Mouse (Mus musculus): ENCODE results near the gene Aipl1. TPM values are rescaled to one million over a fixed set of nuclear protein-coding genes. Genes with fewer than 3 reads are reported as not detected.
"Not testable (repeated sequence)": the region's sequence is repeated elsewhere in the genome, so short reads cannot be mapped to it uniquely, and the experiment has no call there.

Gene Aipl1
- polyA plus RNA-seq, 1 experiment from 2014 or later, result 1.6 TPM

DNA sequence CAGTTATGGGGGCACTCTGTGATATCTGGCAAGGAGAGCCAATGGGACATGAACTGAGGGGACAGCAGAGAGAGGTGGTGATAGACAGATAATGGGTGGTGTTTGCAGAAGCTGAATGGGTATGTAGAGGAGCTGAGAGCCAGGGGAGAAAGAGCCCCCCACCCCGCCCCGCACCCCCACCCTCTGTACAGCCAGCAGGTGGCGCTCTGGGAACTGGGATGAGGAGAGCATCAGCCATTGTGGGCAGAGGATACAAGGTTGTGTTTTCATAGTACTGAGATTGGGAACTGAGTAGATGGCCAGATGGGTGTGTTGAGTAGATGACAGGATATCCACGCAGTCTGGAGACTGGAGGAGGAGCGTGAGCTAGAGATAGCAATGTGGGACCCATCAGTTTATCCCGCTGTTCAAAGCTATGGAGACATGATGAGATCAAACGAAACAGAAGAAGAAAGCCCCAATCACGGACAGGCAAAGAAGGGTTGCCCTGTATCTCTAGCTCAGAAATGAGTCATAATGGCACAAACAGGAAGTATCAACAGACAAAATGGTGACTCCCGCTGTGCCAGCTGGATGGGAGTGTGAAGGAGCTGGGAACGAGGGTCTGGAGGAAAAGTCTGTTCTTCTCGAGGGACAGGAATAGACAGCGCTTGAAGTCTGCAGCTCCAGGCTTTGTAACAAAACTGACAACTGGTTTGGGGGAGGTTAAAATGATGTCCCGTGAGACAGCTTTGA, 20.6 kb downstream of the Aipl1 start:
- no peak for DNase-seq (ENCODE audit: low spot score)

DNA sequence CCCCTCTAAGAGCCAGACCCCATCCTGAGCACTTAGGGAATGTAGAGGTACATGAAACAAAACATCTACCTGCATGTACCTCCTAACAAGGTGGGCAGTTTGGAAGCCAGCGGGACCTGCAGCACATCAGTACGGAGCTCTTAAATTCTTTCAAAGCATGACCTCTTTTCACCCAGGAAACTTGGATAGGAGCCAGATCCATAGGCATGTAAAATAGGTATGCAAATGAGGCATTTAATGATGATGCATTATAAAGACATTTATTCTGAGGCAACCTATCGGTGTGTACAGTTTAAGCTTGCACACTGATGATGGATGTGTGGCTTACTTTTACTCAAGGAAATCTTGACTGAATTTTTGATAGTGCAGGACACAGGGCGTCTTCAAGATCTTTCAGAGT, 22.6 kb downstream of the Aipl1 start:
- DNase-seq (ENCODE audit: low spot score), result no peak

DNA sequence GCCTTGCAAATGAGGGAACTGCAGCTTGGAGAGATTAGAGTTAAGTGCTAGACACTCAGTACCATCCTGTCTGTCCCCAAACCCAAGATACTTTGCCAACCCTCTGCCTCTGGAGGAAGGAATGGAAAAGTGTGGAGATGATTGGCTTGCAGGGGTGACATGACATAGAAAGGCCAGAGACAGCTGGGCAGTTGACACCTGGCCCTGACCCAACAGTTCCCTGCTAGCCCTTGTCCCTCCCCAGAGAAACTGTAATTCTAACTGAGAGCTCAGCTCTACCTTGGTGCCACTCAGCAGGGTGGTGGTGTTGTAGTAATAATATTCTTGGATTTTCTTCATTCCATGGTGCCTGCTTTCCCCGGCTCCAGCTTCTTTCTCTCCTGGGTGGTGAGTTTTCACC, 25.4 kb downstream of the Aipl1 start:
- no peak for DNase-seq (ENCODE audit: low spot score)

DNA sequence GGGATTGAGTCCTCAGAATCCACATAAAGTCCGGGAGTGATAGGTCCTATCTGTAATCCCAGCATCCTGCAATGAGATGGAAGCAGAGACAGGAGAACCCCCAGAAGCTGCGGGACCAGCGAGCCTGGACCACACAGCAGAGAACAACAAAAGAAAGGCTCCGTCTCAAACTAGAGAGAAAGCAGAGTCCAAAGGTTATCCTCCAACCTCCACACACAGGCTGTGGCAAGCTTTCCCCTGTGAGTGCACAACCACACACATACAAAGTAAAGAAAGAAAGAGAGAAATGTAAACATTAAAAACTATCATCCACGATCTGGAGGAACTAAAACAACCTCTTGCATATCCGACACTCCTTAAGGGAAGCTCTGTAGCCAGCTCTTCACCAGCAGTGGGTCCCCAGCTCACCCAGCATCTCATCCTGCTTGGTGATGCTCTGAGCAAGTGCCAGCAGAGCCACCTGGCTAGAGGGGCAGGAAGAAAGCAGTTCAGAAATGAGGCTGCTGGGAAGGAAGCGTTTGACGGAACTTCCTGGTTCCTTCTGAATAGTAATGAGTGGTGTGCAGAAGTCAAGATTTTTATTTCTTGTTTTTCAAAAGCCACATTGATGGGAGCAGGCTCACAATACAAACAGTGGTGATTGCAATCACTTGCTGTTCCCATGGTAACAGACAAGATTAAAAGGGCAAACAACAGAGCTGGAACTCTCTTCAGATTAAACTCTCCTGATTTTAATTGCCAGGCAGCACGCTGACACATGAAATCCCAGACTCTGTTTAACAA, 26.2 kb downstream of the Aipl1 start:
- no peak for DNase-seq (ENCODE audit: low spot score)

DNA sequence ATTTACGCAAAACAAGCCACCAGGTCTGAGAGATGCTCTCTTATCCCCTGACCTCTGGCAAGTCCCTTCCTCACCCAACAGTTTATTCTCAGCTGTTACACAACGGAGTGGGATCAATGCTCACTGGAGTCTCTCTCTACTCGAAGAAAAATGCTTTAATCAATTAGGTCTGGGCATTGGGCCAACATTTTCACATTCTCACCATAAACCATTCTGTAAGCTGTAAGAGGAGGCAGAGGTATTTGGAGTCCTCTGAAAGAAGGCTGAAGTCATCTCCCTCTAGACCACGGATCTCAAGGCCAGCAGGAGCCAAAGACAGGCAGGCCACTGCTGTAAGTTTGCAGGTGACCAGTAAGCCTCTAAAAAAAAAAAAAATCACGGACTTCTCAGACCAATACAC, 26.9 kb downstream of the Aipl1 start:
- no peak for DNase-seq (ENCODE audit: low spot score)

DNA sequence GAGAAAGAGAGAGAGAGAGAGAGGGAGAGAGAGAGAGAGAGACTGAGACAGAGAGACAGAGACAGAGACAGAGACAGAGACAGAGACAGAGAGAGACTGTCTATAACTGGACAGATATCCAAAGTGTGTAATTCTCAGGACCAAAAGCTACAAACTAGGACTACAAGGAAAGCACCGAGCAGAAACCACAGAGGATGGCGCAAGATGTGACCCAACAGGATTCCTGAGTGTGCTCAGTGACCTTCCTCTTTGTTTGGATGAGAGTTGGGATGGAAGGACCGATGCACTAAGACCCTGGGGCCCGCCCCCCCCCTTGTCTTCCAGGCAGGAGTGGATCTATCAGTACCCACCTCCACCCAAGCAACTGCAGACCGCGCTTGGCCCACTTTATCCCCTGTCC, 31.8 kb downstream of the Aipl1 start:
- DNase-seq (ENCODE audit: low spot score), result no peak

DNA sequence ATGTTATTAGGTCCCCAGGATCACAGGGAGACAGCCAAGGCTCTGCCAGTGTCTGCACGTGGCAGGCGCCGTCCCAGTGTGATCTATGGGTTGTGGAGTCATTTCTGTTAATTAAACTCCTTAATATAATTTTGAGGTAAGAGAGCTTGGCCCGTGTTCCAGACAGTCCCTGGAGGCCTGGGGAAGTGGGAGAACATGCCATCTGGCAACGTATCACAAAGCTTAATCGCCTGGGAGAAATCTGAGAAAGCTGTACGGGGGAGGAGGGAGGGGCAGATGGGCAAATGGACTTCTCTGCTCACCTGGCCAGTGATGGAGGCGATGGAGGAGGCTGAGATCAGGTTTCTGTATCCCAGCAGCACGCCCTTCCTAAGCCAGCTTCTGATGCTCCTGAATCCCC, 34.1 kb downstream of the Aipl1 start:
- no peak for DNase-seq (ENCODE audit: low spot score)

DNA sequence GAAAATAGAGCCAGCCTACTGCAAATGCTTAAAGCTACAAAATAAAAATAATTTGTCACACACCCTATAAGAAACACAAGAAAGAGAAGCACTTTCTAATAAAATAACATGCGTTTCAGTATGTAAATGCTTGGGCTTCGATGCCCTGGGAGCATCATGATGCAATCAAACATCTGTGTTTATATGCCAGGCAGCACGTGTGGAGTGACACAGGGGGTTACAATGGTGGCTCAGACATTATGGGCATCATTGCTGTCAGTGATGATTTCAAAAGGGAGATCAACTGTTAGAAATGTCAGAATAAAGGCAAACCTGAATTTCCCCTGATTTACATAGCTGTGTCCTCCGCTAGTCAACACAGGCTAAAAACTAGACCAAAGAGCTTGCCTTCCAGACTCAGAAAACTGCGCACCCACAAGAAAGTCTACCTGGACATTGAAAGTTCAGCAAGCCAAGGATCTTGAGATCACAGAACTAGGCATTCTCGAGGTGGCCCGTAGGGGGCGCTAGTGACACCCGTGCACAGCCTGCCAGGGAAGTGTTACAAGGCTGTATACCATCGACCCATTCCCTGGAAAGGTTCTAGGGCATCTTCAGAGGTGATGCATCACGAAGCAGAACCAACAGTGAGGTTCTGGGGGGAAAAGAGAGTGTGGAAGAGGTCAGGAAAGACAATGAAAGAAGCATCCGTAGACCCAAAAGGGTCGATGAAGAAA, 35.0 kb downstream of the Aipl1 start:
- peak; percentile 31 for DNase-seq (ENCODE audit: low spot score)

DNA sequence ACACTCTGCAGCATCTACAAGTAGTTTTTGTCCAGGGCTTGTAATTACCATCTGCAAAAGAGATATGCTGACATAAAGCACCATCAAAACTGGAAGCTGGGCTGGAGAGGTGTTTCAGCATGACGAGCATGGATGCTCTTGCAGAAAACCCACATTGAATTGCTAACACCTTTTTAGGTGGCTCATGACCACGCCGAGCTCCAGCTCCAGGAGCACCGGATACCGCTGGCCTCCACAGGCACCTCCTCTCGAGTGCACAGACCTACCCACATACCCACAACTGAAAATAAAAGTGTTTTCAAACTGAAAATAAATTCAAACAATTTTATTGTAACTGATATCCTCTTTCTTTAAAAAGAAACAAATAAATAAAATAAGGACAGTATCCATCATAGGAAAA, 37.1 kb downstream of the Aipl1 start:
- no peak for DNase-seq (ENCODE audit: low spot score)

DNA sequence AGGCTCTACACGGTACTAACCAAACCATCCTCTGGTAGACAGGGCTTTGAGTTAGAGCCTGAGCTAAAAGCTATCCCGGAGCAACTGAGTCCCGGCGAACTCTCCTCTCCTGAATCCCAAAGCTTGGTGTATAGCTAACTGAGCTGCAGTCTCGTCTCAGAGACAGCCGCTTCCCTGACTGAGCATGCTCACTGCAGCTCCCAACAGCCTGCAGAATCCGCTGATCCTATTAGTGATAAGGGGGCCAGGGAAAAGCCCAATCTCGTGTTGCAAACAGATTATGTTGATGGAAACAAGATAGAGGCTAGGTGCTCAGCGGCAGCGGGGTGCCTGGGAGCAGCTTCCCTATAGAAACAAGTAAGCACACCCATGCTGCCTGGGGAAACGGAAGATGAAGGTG, 40.5 kb downstream of the Aipl1 start:
- no peak for DNase-seq (ENCODE audit: low spot score)

DNA sequence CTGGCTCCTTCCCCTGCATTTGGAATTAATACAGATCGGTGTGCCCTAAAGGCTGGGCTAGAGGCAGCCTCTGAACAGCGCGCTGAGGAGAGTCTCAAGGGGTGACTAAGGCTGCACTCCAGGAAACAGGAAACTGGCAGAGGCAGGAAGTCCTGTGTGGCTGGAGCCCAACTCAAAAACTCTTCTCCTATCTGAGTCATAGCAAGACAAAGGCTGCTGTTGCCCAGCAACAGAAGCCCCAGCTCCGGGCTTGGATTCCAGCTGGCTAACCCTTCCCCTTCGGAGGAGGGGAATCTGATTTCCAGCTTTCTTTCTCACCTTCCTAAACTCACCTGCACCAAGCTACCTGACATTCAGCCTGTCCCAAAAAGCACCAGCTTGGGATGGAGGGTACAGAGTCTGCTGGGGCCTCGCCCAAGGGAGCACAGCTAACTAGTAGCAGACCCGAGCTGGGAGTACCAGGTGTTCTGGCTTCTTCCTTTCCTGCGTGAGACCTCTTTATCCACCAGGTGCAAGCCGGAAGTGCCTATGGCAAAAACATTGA, 41.3 kb downstream of the Aipl1 start:
- DNase-seq (ENCODE audit: low spot score), result peak; percentile 50

DNA sequence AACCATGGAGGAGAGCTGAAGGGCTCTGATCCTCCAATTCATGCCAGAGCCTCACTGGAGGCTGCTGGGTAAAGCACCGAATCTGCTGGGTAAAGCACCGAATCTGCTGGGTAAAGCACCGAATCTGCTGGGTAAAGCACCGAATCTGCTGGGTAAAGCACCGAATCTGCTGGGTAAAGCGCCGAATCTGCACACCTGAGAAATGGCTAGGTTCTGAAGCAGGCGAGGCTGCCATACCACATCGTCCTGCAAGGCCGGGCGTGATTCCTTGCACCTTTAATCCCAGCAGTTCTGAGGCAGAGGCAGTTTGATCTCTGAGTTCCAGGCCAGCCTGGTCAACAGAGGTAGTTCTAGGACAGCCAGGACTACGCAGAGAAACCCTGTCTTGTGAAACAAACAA, 44.9 kb downstream of the Aipl1 start:
- no peak for DNase-seq (ENCODE audit: low spot score)

DNA sequence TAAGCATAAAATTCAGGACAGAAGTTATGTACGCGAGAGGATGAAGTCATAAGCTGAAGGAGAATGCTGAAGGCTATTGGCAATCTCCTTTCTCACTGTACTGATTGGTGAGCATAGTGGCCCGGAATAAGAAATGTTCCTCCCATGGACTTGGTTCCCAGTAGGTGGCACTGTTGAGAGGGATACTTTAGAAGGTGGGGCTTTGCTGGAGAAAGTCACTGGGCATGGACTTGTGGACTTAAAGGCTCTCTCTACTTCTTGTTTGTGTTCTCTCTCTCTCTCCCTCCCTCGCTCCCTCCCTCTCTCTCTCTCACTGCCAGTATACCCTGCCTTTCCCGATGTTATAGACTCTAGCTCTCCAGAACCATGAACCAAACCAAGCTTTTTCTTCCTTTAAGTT, 45.8 kb downstream of the Aipl1 start:
- peak; percentile 44 for DNase-seq (ENCODE audit: low spot score)

DNA sequence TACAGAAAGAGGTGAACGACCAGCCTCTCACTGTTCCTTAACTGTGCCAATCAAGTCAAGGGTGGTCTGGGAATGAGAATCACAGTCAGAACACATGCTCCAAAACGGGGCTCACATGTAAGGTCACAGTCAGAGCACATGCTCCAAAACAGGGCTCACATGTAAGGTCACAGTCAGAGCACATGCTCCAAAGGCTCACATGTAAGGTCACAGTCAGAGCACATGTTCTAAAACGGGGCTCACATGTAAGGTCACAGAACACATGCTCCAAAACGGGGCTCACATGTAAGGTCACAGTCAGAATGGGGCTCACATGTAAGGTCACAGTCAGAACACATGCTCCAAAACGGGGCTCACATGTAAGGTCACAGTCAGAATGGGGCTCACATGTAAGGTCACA, 47.9 kb downstream of the Aipl1 start:
- DNase-seq (ENCODE audit: low spot score), result not testable (repeated sequence)

DNA sequence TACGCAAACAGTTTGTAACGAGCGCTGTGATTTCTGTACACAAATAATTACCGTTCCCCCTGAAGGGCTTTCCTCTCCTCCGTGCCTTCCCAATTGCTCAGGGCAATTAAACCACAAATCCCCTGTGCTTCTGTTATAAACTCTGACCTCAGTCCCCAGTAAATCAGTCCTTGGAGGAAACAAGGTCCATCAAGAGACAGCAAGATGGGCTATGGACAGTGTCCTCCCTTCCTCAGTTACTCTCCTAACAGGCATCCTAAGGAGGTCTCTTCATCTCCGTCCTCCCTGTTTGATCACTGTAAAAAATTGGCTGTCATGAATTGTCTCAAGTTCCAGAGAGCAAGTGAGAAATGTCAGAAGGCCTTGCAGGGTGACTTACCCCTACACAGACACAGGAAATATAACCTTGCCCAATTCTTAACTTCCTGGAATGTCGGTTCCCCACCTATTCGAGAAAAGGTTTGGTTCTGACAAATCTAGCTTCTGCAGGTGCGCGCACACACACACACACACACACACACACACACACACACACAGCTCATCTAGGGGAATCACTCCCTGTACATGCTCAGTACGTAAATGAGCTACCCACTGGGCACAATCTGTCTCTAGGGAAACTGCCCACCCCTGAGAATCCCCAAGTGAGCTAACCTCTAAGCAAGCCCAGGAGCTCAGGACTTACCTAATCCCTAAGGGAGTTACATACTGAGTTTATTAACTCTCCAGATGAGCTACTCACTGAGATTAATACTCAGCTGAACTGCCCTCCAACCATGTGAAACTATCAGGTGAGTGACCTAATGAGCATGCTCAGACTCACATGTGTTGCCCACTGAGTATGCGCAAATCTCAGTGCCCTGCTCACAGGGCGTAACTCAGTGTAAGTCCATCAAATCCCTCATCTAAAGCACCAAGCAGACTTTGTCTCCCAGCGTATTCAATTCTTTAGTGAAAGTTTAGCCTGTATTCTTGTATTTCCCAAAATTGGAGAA, 49.9 kb downstream of the Aipl1 start:
- DNase-seq (ENCODE audit: low spot score), result no peak

DNA sequence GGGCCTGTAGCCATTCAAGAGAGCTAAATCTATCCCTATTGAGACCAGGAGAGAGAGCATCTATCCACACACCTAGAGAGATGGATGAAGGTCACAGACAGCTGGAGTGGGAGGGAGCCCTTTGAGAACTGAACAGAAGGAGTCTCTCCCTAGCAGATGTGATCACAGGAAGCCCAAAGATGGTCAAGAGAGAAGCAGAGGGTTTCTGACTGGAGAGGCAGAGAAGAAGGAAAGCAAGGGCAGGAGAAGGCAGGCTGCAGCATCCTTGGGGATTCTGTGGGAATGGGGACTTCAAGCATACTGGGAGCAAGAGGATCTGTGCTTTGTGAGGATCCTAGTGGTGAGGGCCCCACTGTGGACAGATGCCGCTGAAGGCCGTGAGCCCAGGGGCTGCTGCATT, 51.5 kb downstream of the Aipl1 start:
- DNase-seq (ENCODE audit: low spot score), result no peak

DNA sequence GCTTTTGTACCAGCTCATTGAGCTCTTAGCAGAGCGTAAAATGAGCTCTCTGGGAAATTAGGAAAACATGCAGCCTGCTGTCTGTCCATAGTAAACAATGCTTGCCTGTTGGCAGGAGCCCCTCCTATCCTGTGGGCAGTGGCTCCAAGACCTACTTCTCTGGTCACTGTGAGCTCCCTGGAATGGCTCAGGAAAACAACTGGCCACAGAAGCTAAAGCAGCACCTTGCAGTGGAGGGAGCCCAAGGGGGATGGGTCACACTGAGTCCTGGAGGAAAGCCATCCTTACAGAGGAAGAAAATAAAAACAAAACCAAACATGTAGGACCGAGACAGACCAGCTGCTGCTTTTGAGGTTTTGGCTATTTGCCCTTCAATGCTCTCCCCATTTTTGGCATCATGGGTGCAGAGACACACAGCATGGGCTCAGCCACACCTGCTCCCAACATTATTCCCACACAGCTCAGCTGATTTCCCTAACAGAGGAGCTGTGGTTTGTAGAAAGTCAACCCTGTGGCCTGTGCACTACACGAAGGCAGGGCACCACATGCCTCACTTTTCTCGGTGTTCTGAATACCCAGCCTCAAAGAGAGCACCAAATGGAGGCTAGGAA, 52.1 kb downstream of the Aipl1 start:
- no peak for DNase-seq (ENCODE audit: low spot score)

DNA sequence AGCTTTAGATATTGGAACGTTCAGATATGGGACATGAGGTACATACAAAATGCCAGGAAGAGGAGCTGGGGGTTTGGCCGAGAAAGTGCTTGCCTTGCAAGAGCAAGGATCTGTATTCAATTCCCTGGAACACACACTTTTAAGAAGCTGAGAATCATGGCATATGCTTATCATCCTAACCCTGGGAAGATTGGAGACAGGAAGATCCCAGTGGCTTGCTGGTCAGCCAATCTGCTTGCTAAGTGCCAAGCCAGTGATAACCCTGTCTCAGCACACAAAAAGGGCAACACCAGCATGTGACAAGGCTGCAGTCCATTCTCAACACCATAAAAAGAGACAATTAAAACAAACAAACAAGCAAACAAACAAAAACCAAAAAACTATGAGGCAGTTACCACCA, 53.2 kb downstream of the Aipl1 start:
- no peak for DNase-seq (ENCODE audit: low spot score)

Data from thymus, postnatal 0 days (tissue).